Mouse (Mus musculus) kidney, embryonic 16.5 days (tissue): ENCODE measurements around the gene Slc37a3. TPM values are rescaled to one million over a fixed set of nuclear protein-coding genes. Genes with fewer than 3 reads are reported as not detected.
"Not testable (repeated sequence)": the region's sequence is repeated elsewhere in the genome, so short reads cannot be mapped to it uniquely, and the experiment has no call there.

Experiments used
- ATAC-seq: fragments of 200-750 bp; cut with Nextera tagmentation; 2 replicates; pipeline ENCODE4 v1.8.0; 2017; ENCODE audit warnings: moderate TSS enrichment; ENCODE audit not compliant: low FRiP score, low TSS enrichment
- H3K27ac ChIP-seq: fragments of 300-500 bp; sonication (generic); 2 replicates; pipeline ENCODE4 v1.5.1; 2014; ENCODE audit warnings: low read length
- H3K27me3 ChIP-seq: fragments of 300-500 bp; sonication (generic); 2 replicates; pipeline ENCODE4 v1.6.1; 2014; ENCODE audit warnings: low read length, control low read depth, mixed read lengths; ENCODE audit not compliant: insufficient read depth
- H3K36me3 ChIP-seq: fragments of 300-500 bp; sonication (generic); 2 replicates; pipeline ENCODE4 v1.6.1; 2014; ENCODE audit warnings: low read length, control low read depth, mixed read lengths; ENCODE audit not compliant: insufficient read depth
- H3K4me1 ChIP-seq: fragments of 300-500 bp; sonication (generic); 2 replicates; pipeline ENCODE4 v1.6.1; 2014; ENCODE audit warnings: low read length, control low read depth, mixed read lengths; ENCODE audit not compliant: insufficient read depth
- H3K4me2 ChIP-seq: fragments of 300-500 bp; sonication (generic); replicated peaks from 2 replicates; pipeline ENCODE4 v1.6.1; 2014; ENCODE audit warnings: low read depth, low read length
- H3K4me3 ChIP-seq: fragments of 300-500 bp; sonication (generic); 2 replicates; pipeline ENCODE4 v1.5.1; 2014; ENCODE audit warnings: mild to moderate bottlenecking, low read length
- H3K9ac ChIP-seq: fragments of 300-500 bp; sonication (generic); replicated peaks from 2 replicates; pipeline ENCODE4 v1.6.1; 2014; ENCODE audit warnings: low read length
- H3K9me3 ChIP-seq: fragments of 300-500 bp; sonication (generic); 2 replicates; pipeline ENCODE4 v1.6.1; 2016; ENCODE audit warnings: low read length, control low read depth
- WGBS: fragments of 180-500 bp; shearing (Covaris S2); extraction: QIAGEN DNeasy Blood & Tissue Kit; methylation state at CpG from one replicate; pipeline ENCODE4 v1.1.7; 2014; 5-methylcytosine and 5-hydroxymethylcytosine counted together
- polyA plus RNA-seq: library from polyadenylated mRNA; unstranded; fragments of >200 nt; fragmentation: Nextera tagmentation; extraction: Ambion mirVana; gene quantifications from 2 replicates; pipeline ENCODE4 v1.2.1, GENCODE M21; 2015

The Slc37a3 gene
- polyA plus RNA-seq, 1 experiment from 2014 or later: 57.7 TPM

GRCm38 (mm10) chr6:39369631-39370030, 7.8 kb downstream of the Slc37a3 start:
- no peak for ATAC-seq
- H3K9ac ChIP-seq: no peak overlapping the region
- H3K36me3 ChIP-seq: peaks cover 14% of the 10 kb centered on the region
- H3K4me2 ChIP-seq: no peak overlapping the region
- H3K27ac ChIP-seq: no peak overlapping the region
- H3K4me1 ChIP-seq: peaks cover 18% of the 10 kb centered on the region
- H3K4me3 ChIP-seq: no peak overlapping the region
- H3K9me3 ChIP-seq: 0 out of 2 replicates have a peak, but pooled peaks cover 6% of the 10 kb centered on the region
- 92% methylated on average over 3 of the region's 3 CpGs for WGBS
- H3K27me3 ChIP-seq: no peaks in the 10 kb centered on the region

- Histone ChIP-seq H3K27me3 (no peaks in the 10 kb centered on the region), H3K4me1 (no peaks in the 10 kb centered on the region), H3K4me2 (no peak overlapping the region), H3K4me3 (no peak overlapping the region), H3K27ac (no peak overlapping the region), H3K9ac (no peak overlapping the region), H3K36me3 (peaks cover 25% of the 10 kb centered on the region), H3K9me3 (no peaks in the 10 kb centered on the region)
- no peak for ATAC-seq
- WGBS: 85% methylated on average over 2 of the region's 2 CpGs
Observed at GRCm38 (mm10) chr6:39362684-39363083, 14.8 kb downstream of the Slc37a3 start.

GRCm38 (mm10) chr6:39359207-39359606, 18.3 kb downstream of the Slc37a3 start:
- H3K27ac ChIP-seq, H3K9ac ChIP-seq, H3K9me3 ChIP-seq, ATAC-seq, H3K4me3 ChIP-seq, H3K4me2 ChIP-seq, H3K4me1 ChIP-seq, H3K27me3 ChIP-seq: not testable (repeated sequence)
- H3K36me3 ChIP-seq: peaks cover 35% of the 10 kb centered on the region
- WGBS: 97% methylated on average over 9 of the region's 9 CpGs

- Histone ChIP-seq H3K4me3 (no peak overlapping the region), H3K27ac (no peak overlapping the region), H3K4me1 (peaks cover 9% of the 10 kb centered on the region; the same call in 1 of the 2 replicates), H3K9ac (no peak overlapping the region), H3K36me3 (peaks cover 41% of the 10 kb centered on the region), H3K9me3 (no peaks in the 10 kb centered on the region), H3K27me3 (no peaks in the 10 kb centered on the region), H3K4me2 (no peak overlapping the region)
- WGBS: 88% methylated on average over 6 of the region's 6 CpGs
- no peak for ATAC-seq
Observed at GRCm38 (mm10) chr6:39348946-39349345, 28.5 kb downstream of the Slc37a3 start.

GRCm38 (mm10) chr6:39347880-39348814, 29.3 kb downstream of the Slc37a3 start:
- H3K4me1 ChIP-seq: peaks cover 9% of the 10 kb centered on the region; the same call in 1 of the 2 replicates
- H3K27ac ChIP-seq: peak overlapping the region; percentile 3; the same call in 1 of the 2 replicates
- no peak overlapping the region for H3K9ac ChIP-seq
- H3K36me3 ChIP-seq: peaks cover 42% of the 10 kb centered on the region
- H3K27me3 ChIP-seq: no peaks in the 10 kb centered on the region
- no peak for ATAC-seq
- no peak overlapping the region for H3K4me3 ChIP-seq
- no peak overlapping the region for H3K4me2 ChIP-seq
- no peaks in the 10 kb centered on the region for H3K9me3 ChIP-seq
- 38% methylated on average over 4 of the region's 4 CpGs for WGBS

GRCm38 (mm10) chr6:39346991-39347501, 30.4 kb downstream of the Slc37a3 start:
- no peak for ATAC-seq
- Histone ChIP-seq H3K36me3 (peaks cover 43% of the 10 kb centered on the region), H3K9me3 (no peaks in the 10 kb centered on the region), H3K4me2 (no peak overlapping the region), H3K9ac (no peak overlapping the region), H3K4me1 (peaks cover 9% of the 10 kb centered on the region; the same call in 1 of the 2 replicates), H3K27ac (no peak overlapping the region), H3K27me3 (no peaks in the 10 kb centered on the region), H3K4me3 (no peak overlapping the region)
- WGBS: 34% methylated on average over 15 of the region's 15 CpGs

GRCm38 (mm10) chr6:39345430-39345829, 32.0 kb downstream of the Slc37a3 start:
- Histone ChIP-seq H3K9ac (no peak overlapping the region), H3K4me3 (no peak overlapping the region), H3K36me3 (peaks cover 33% of the 10 kb centered on the region), H3K4me1 (peaks cover 9% of the 10 kb centered on the region; the same call in 1 of the 2 replicates), H3K27me3 (no peaks in the 10 kb centered on the region), H3K27ac (no peak overlapping the region), H3K4me2 (no peak overlapping the region), H3K9me3 (no peaks in the 10 kb centered on the region)
- 69% methylated on average over 7 of the region's 7 CpGs for WGBS
- ATAC-seq: no peak

- H3K27me3 ChIP-seq: no peaks in the 10 kb centered on the region
- no peak overlapping the region for H3K27ac ChIP-seq
- H3K4me2 ChIP-seq: no peak overlapping the region
- ATAC-seq: peak; percentile 74
- H3K9ac ChIP-seq: no peak overlapping the region
- peaks cover 25% of the 10 kb centered on the region for H3K36me3 ChIP-seq
- peaks cover 9% of the 10 kb centered on the region; the same call in 1 of the 2 replicates for H3K4me1 ChIP-seq
- no peaks in the 10 kb centered on the region for H3K9me3 ChIP-seq
- H3K4me3 ChIP-seq: no peak overlapping the region
- WGBS: 23% methylated on average over 12 of the region's 12 CpGs
Observed at GRCm38 (mm10) chr6:39344020-39344419, 33.5 kb downstream of the Slc37a3 start.

GRCm38 (mm10) chr6:39341798-39342197, 35.7 kb downstream of the Slc37a3 start:
- H3K27me3 ChIP-seq: no peaks in the 10 kb centered on the region
- ATAC-seq: no peak
- peaks cover 38% of the 10 kb centered on the region for H3K36me3 ChIP-seq
- H3K4me1 ChIP-seq: no peaks in the 10 kb centered on the region
- H3K9ac ChIP-seq: no peak overlapping the region
- H3K4me3 ChIP-seq: no peak overlapping the region
- H3K9me3 ChIP-seq: no peaks in the 10 kb centered on the region
- no peak overlapping the region for H3K27ac ChIP-seq
- WGBS: 40% methylated on average over 2 of the region's 2 CpGs
- no peak overlapping the region for H3K4me2 ChIP-seq

GRCm38 (mm10) chr6:39338359-39338758, 39.1 kb downstream of the Slc37a3 start:
- H3K9me3 ChIP-seq: no peaks in the 10 kb centered on the region
- WGBS: 91% methylated on average over 8 of the region's 8 CpGs

More at GRCm38 (mm10) chr6:39338359-39338758, 39.1 kb downstream of the Slc37a3 start:
- H3K27ac ChIP-seq: no peak overlapping the region
- H3K27me3 ChIP-seq: no peaks in the 10 kb centered on the region
- H3K9ac ChIP-seq: no peak overlapping the region
- no peak for ATAC-seq
- peaks cover 47% of the 10 kb centered on the region for H3K36me3 ChIP-seq
- H3K4me1 ChIP-seq: no peaks in the 10 kb centered on the region
- H3K4me2 ChIP-seq: no peak overlapping the region
- no peak overlapping the region for H3K4me3 ChIP-seq
